Mouse (Mus musculus) CH12.LX (cell line): ENCODE data around the gene Clptm1. TPM values are rescaled to one million over a fixed set of nuclear protein-coding genes. Genes with fewer than 3 reads are reported as not detected.

Experiments used
- DNase-seq: peaks from one replicate; pipeline ENCODE4 v3.0.0-alpha.2; 2013; ENCODE audit errors: extremely low read depth
- H3K27ac ChIP-seq: 2 replicates; pipeline ENCODE4 v1.5.1; 2012; ENCODE audit warnings: low read depth, mild to moderate bottlenecking, control low read depth, moderate library complexity; ENCODE audit not compliant: insufficient read depth
- H3K27me3 ChIP-seq: replicated peaks from 2 replicates; pipeline ENCODE3; 2012; ENCODE audit warnings: inconsistent platforms
- H3K36me3 ChIP-seq, 2 experiments: replicated peaks in 1 of 2; 2 replicates each; pipeline versions ENCODE3 to v1.6.1; 2012; ENCODE audit warnings: inconsistent platforms in 1 of 2, low read length in 1 of 2, mild to moderate bottlenecking in 1 of 2, mixed read lengths in 1 of 2, moderate library complexity in 1 of 2; ENCODE audit not compliant: control insufficient read depth in 1 of 2, insufficient read depth in 1 of 2
- H3K4me1 ChIP-seq, 2 experiments: 2 replicates each; pipeline ENCODE4 v1.6.1; 2012; ENCODE audit warnings: inconsistent platforms in 1 of 2, moderate library complexity in 1 of 2; ENCODE audit not compliant: insufficient read depth in 2 of 2, control insufficient read depth in 1 of 2
- H3K4me2 ChIP-seq: 2 replicates; pipeline ENCODE4 v1.6.1; 2012; ENCODE audit warnings: low read depth, mild to moderate bottlenecking, control low read depth; ENCODE audit not compliant: poor library complexity, insufficient read depth, severe bottlenecking
- H3K4me3 ChIP-seq, 3 experiments: fragments of 150-350 bp in 1 of 3; sonication (generic) in 1 of 3; replicated peaks in 1 of 3; 2 replicates each; pipeline versions ENCODE3 to v1.5.1; 2011 to 2012; ENCODE audit warnings: low read depth in 2 of 3, low read length in 2 of 3, mild to moderate bottlenecking in 2 of 3, moderate library complexity in 2 of 3, control low read depth in 1 of 3, improper control_type of control experiment in 1 of 3, inconsistent platforms in 1 of 3, mixed read lengths in 1 of 3; ENCODE audit not compliant: poor library complexity in 1 of 3
- H3K79me2 ChIP-seq: replicated peaks from 2 replicates; pipeline ENCODE4 v1.6.1; 2012; ENCODE audit warnings: mild to moderate bottlenecking, moderate library complexity; ENCODE audit not compliant: control insufficient read depth, poor library complexity, insufficient read depth, severe bottlenecking; ENCODE audit errors: extremely low read depth
- H3K9ac ChIP-seq: 2 replicates; pipeline ENCODE4 v1.6.1; 2012; ENCODE audit warnings: low read depth, mild to moderate bottlenecking, control low read depth, moderate library complexity; ENCODE audit not compliant: insufficient read depth
- H3K9me3 ChIP-seq: replicated peaks from 2 replicates; pipeline ENCODE3; 2012; ENCODE audit warnings: low read length, inconsistent platforms, mixed read lengths
- BHLHE40 ChIP-seq: IDR thresholded peaks from 2 replicates; pipeline ENCODE4 v1.6.1; 2011; ENCODE audit warnings: mild to moderate bottlenecking, low read depth, low read length, improper control_type of control experiment
- CHD1 ChIP-seq: IDR thresholded peaks from 2 replicates; pipeline ENCODE4 v1.6.1; 2012; ENCODE audit warnings: low read depth, low read length, improper control_type of control experiment, inconsistent platforms
- CHD2 ChIP-seq: IDR thresholded peaks from 2 replicates; pipeline ENCODE4 v1.6.1; 2011; ENCODE audit warnings: low read length, improper control_type of control experiment
- CTCF ChIP-seq, 2 experiments: IDR thresholded peaks in 1 of 2; conservative IDR thresholded peaks in 1 of 2; 2 replicates each; pipeline ENCODE4 v1.5.1; 2011 to 2012; ENCODE audit warnings: low read depth in 2 of 2, low read length in 2 of 2, improper control_type of control experiment in 1 of 2, inconsistent platforms in 1 of 2, mild to moderate bottlenecking in 1 of 2, moderate library complexity in 1 of 2
- E2F4 ChIP-seq: IDR thresholded peaks from 2 replicates; pipeline ENCODE4 v1.6.1; 2011; ENCODE audit warnings: low read depth, low read length, improper control_type of control experiment; ENCODE audit not compliant: insufficient replicate concordance
- ELF1 ChIP-seq: IDR thresholded peaks from 2 replicates; pipeline ENCODE4 v1.6.1; 2014; ENCODE audit warnings: low read depth, mild to moderate bottlenecking, inconsistent platforms, low read length, improper control_type of control experiment
- ETS1 ChIP-seq: conservative IDR thresholded peaks from 2 replicates; pipeline ENCODE4 v1.6.1; 2012; ENCODE audit warnings: low read depth, mild to moderate bottlenecking, inconsistent platforms, low read length, improper control_type of control experiment, moderate library complexity
- GABPA ChIP-seq: IDR thresholded peaks from 2 replicates; pipeline ENCODE4 v1.6.1; 2012; ENCODE audit warnings: low read depth, low read length, improper control_type of control experiment, inconsistent platforms; ENCODE audit not compliant: insufficient replicate concordance
- HCFC1 ChIP-seq: IDR thresholded peaks from 2 replicates; pipeline ENCODE4 v1.6.1; 2012; ENCODE audit warnings: low read depth, mild to moderate bottlenecking, inconsistent platforms, low read length, improper control_type of control experiment
- JUND ChIP-seq: conservative IDR thresholded peaks from 2 replicates; pipeline ENCODE4 v1.6.1; 2011; ENCODE audit warnings: low read depth, low read length, improper control_type of control experiment
- KAT2A ChIP-seq: IDR thresholded peaks from 2 replicates; pipeline ENCODE4 v1.6.1; 2012; ENCODE audit warnings: low read length, improper control_type of control experiment, inconsistent platforms; ENCODE audit not compliant: insufficient replicate concordance
- MEF2A ChIP-seq: IDR thresholded peaks from 2 replicates; pipeline ENCODE4 v1.6.1; 2014; ENCODE audit warnings: low read depth, mild to moderate bottlenecking, inconsistent platforms, low read length, improper control_type of control experiment, borderline replicate concordance
- MXI1 ChIP-seq: IDR thresholded peaks from 2 replicates; pipeline ENCODE4 v1.6.1; 2011; ENCODE audit warnings: mild to moderate bottlenecking, low read depth, low read length, improper control_type of control experiment
- MYC ChIP-seq: IDR thresholded peaks from 2 replicates; pipeline ENCODE4 v1.6.1; 2011; ENCODE audit warnings: low read depth, mild to moderate bottlenecking, improper control_type of control experiment, low read length
- PAX5 ChIP-seq: IDR thresholded peaks from 2 replicates; pipeline ENCODE4 v1.6.1; 2012; ENCODE audit warnings: low read length, inconsistent platforms, mixed read lengths
- RAD21 ChIP-seq: IDR thresholded peaks from 2 replicates; pipeline ENCODE4 v1.6.1; 2011; ENCODE audit warnings: low read depth, mild to moderate bottlenecking, low read length, improper control_type of control experiment, moderate library complexity
- SIN3A ChIP-seq: IDR thresholded peaks from 2 replicates; pipeline ENCODE4 v1.6.1; 2012; ENCODE audit warnings: low read length, improper control_type of control experiment, inconsistent platforms
- SMC3 ChIP-seq: IDR thresholded peaks from 2 replicates; pipeline ENCODE4 v1.6.1; 2011; ENCODE audit warnings: low read depth, low read length, improper control_type of control experiment
- TBP ChIP-seq: conservative IDR thresholded peaks from 2 replicates; pipeline ENCODE4 v1.6.1; 2011; ENCODE audit warnings: low read depth, low read length, improper control_type of control experiment
- TCF12 ChIP-seq: IDR thresholded peaks from 2 replicates; pipeline ENCODE4 v1.6.1; 2014; ENCODE audit warnings: low read depth, mild to moderate bottlenecking, inconsistent platforms, low read length, improper control_type of control experiment
- USF1 ChIP-seq: IDR thresholded peaks from 2 replicates; pipeline ENCODE4 v1.6.1; 2014; ENCODE audit warnings: low read depth, mild to moderate bottlenecking, inconsistent platforms, low read length, improper control_type of control experiment
- ZC3H11A ChIP-seq: IDR thresholded peaks from 2 replicates; pipeline ENCODE4 v1.6.1; 2012; ENCODE audit warnings: low read depth, mild to moderate bottlenecking, inconsistent platforms, low read length, improper control_type of control experiment
- ZKSCAN1 ChIP-seq: IDR thresholded peaks from 2 replicates; pipeline ENCODE4 v1.6.1; 2012; ENCODE audit warnings: low read depth, inconsistent platforms, low read length, improper control_type of control experiment, borderline replicate concordance
- dilution Hi-C: fragments of 300-500 bp; cut with MboI; formaldehyde crosslinking; loops from 2 replicates; pipeline ENCODE4 v1.14.3; 2020; ENCODE audit warnings: low sequenced_read_pairs; ENCODE audit not compliant: extremely low pct_unique_long_range_greater_than_20kb, extremely low pct_ligation_motif_present
- in situ Hi-C: fragments of 300-500 bp; cut with MboI; formaldehyde crosslinking; loops from 3 replicates; pipeline ENCODE4 v1.14.3; 2019; ENCODE audit warnings: low sequenced_read_pairs, low pct_ligation_motif_present, low pct_unique_long_range_greater_than_20kb, mixed read lengths
- polyA plus RNA-seq: library from polyadenylated mRNA; unstranded; fragments of >175 nt; gene quantifications from 2 replicates; pipeline ENCODE4 v1.2.1, GENCODE M21; 2012; ENCODE audit warnings: low read depth; ENCODE audit not compliant: insufficient read length
- total RNA-seq, 2 experiments: library from RNA; depleted of rRNA; stranded (reverse); fragments of 300-350 nt in 1 of 2; fragments of >200 nt in 1 of 2; gene quantifications; 2 replicates each; pipeline ENCODE4 v1.2.3; 2012 to 2014

Gene Clptm1
- total and polyA plus RNA-seq, 3 experiments, result 33.8 to 70.9 (median 43.6) TPM

GRCm38 (mm10) chr7:19664955-19665841, at the start of gene Clptm1 (continued):
- TF ChIP-seq BHLHE40, result no peak

- Histone ChIP-seq H3K36me3 (peaks cover 44 to 52% of the 10 kb centered on the region in 2 experiments), H3K4me2 (peak overlapping the region; percentile 72; the same call in 1 of the 2 replicates), H3K4me3 (no peak overlapping the region), H3K9me3 (no peaks in the 10 kb centered on the region), H3K79me2 (peaks cover 18% of the 10 kb centered on the region), H3K9ac (no peak overlapping the region), H3K27me3 (no peaks in the 10 kb centered on the region), H3K4me1 (peaks cover 9 to 39% of the 10 kb centered on the region in 2 experiments; a peak in 3 of 4 replicates), H3K27ac (no peak overlapping the region)
- in situ Hi-C loops (loop anchor here (5.0 kb wide), 1 partner anchor 46 kb away; the partner anchor contains the start of gene Clptm1), dilution Hi-C loops (no loop called here)
- no peak for DNase-seq
- TF ChIP-seq ZC3H11A (no peak), ELF1 (no peak), JUND (no peak), USF1 (no peak), GABPA (no peak), E2F4 (no peak)
Observed at GRCm38 (mm10) chr7:19713598-19713997, 48.8 kb upstream of the Clptm1 start.

GRCm38 (mm10) chr7:19713196-19713595, 48.4 kb upstream of the Clptm1 start:
- Histone ChIP-seq H3K36me3 (peaks cover 46 to 56% of the 10 kb centered on the region in 2 experiments), H3K79me2 (peaks cover 18% of the 10 kb centered on the region), H3K4me1 (peaks cover 9 to 39% of the 10 kb centered on the region in 2 experiments; a peak in 3 of 4 replicates), H3K4me2 (no peak overlapping the region), H3K27ac (no peak overlapping the region), H3K9ac (no peak overlapping the region), H3K9me3 (no peaks in the 10 kb centered on the region), H3K27me3 (no peaks in the 10 kb centered on the region), H3K4me3 (no peak overlapping the region)
- in situ Hi-C loops, result loop anchor here (5.0 kb wide), 1 partner anchor 46 kb away; the partner anchor contains the start of gene Clptm1
- dilution Hi-C loops, result no loop called here
- peak; percentile 45 for DNase-seq
- TF ChIP-seq ZKSCAN1, result no peak
- peak; percentile 29; the same call in 1 of the 2 replicates for TF ChIP-seq SMC3
- TF ChIP-seq GABPA, result no peak
- peak; percentile 36 for TF ChIP-seq RAD21
- TF ChIP-seq CHD1, result no peak
- TF ChIP-seq TBP, result no peak
- no peak for TF ChIP-seq PAX5
- TF ChIP-seq MEF2A, result no peak
- no peak for TF ChIP-seq ETS1
- TF ChIP-seq HCFC1, result no peak
- no peak for TF ChIP-seq KAT2A
- TF ChIP-seq CHD2, result no peak
- TF ChIP-seq MXI1, result no peak
- peak; percentile 6 to 71; a peak in 2 of 4 replicates for TF ChIP-seq CTCF (conservative IDR thresholded peaks at IDR 0.05 in 1 of 2, IDR thresholded peaks at IDR 0.05 in 1 of 2; ENCODE audit: low read depth in 2 of 2, low read length in 2 of 2)
- TF ChIP-seq MYC, result no peak
- TF ChIP-seq SIN3A, result no peak
- TF ChIP-seq TCF12, result no peak
